Mouse (Mus musculus) C2C12 (cell line): ENCODE measurements around the gene Coa3.

Experiments used
- CEBPB ChIP-seq: IDR thresholded peaks from one replicate; pipeline ENCODE4 v1.6.1; 2011; ENCODE audit warnings: low read depth, mild to moderate bottlenecking, control low read depth, moderate library complexity
- CTCF ChIP-seq: IDR thresholded peaks from one replicate; pipeline ENCODE4 v1.5.1; 2011; ENCODE audit not compliant: control insufficient read depth, insufficient read depth, insufficient read length
- MAX ChIP-seq: IDR thresholded peaks from one replicate; pipeline ENCODE4 v1.6.1; 2011; ENCODE audit warnings: mild to moderate bottlenecking, control low read depth
- MYOG ChIP-seq: IDR thresholded peaks from one replicate; pipeline ENCODE4 v1.6.1; 2011; ENCODE audit not compliant: control insufficient read depth, insufficient read length; ENCODE audit errors: extremely low read depth

- TF ChIP-seq CTCF (no peak), CEBPB (no peak), MYOG (no peak), MAX (peak; percentile 61)
Measured at GRCm38 (mm10) chr11:101277381-101278222, 1.3 kb downstream of the Coa3 start.
